Mouse (Mus musculus): ENCODE data around the gene Il1r1. TPM values are rescaled to one million over a fixed set of nuclear protein-coding genes. Genes with fewer than 3 reads are reported as not detected.
A peak's percentile ranks its signal among the peaks of the same experiment; 100 is the strongest.

Gene Il1r1
- polyA plus RNA-seq, 1 experiment from 2014 or later, result 5.0 TPM

DNA sequence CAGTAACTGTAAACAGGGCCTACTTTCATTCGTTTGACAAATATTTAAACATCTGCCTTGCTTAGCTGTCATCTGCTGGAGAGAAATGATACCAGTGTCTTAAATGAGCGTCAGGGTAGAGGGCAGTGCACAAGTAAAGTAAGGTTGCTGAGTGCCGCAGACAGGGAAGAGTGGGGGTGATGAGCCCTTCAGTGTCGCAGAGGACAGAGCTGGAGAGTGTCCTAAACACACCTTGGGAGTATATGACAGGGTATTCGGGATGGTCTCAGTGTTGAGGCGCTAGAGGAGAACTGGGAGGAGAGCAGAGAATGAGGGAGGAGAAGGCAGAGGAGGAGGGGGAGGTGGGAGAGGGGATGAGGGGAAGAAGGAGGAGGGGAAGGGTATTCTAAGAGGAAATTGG is 12.2 kb downstream of the Il1r1 start:
- Histone ChIP-seq H3K36me3 (ENCODE audit: control insufficient read depth, insufficient read depth, low read length) (no peaks in the 10 kb centered on the region), H3K27ac (ENCODE audit: low read length) (peak overlapping the region; percentile 37), H3K4me3 (ENCODE audit: low read length) (no peak overlapping the region), H3K9ac (ENCODE audit: low read depth, low read length) (no peak overlapping the region), H3K27me3 (replicated peaks; ENCODE audit: control insufficient read depth, insufficient read depth, low read length) (no peaks in the 10 kb centered on the region), H3K9me3 (ENCODE audit: control insufficient read depth, low read length) (no peaks in the 10 kb centered on the region), H3K4me2 (ENCODE audit: low read depth, low read length) (no peak overlapping the region), H3K4me1 (ENCODE audit: control insufficient read depth, insufficient read depth, low read length) (peaks cover 18% of the 10 kb centered on the region; the same call in 1 of the 2 replicates)
- ATAC-seq, result no peak
- 36% methylated on average over 6 of the region's 6 CpGs for WGBS

DNA sequence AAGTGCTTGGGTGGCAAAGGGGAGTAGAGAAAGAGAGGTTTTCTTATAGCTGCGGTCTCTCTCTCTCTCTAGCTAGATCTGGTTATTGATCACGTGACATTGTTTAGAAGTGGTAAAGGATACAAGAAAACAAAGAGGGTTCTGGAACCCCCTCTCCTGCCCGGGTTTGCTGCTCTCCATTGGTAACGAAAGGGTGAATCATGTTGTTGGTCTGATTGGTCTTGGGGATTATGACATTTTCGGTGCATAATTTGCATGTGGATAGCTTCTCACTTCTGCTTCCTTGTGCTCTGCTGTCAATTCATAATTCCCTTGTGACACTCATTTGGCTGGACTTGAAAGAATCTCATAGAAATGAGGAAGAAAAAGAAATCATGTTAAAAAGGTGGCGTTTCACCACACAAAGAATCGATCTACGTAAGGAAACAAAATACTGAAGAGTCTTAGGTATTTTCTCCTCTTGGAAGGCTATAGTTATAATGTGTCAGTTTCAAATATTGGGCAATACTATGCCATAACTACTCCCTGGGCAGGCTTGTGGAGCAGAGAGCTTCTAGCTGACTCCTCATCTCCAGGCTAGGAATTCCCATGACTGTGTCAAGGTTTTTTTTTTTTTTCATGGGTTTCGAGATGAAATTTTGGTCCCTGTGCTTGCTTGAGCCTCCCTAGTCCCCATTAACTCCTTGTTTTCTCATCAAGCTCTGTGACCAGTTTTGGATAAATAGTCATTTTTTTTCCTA is 15.6 kb downstream of the Il1r1 start:
- H3K4me1 ChIP-seq (ENCODE audit: control insufficient read depth, insufficient read depth, low read length), result peaks cover 10% of the 10 kb centered on the region; the same call in 1 of the 2 replicates
- no peaks in the 10 kb centered on the region for H3K9me3 ChIP-seq (ENCODE audit: control insufficient read depth, low read length)
- H3K36me3 ChIP-seq (ENCODE audit: control insufficient read depth, insufficient read depth, low read length), result no peaks in the 10 kb centered on the region
- H3K9ac ChIP-seq (ENCODE audit: low read depth, low read length), result no peak overlapping the region
- H3K4me2 ChIP-seq (ENCODE audit: low read depth, low read length), result no peak overlapping the region
- no peak for ATAC-seq
- H3K27me3 ChIP-seq (replicated peaks; ENCODE audit: control insufficient read depth, insufficient read depth, low read length), result no peaks in the 10 kb centered on the region
- no peak overlapping the region for H3K27ac ChIP-seq (ENCODE audit: low read length)
- 88% methylated on average over 9 of the region's 9 CpGs for WGBS
- no peak overlapping the region for H3K4me3 ChIP-seq (ENCODE audit: low read length)

DNA sequence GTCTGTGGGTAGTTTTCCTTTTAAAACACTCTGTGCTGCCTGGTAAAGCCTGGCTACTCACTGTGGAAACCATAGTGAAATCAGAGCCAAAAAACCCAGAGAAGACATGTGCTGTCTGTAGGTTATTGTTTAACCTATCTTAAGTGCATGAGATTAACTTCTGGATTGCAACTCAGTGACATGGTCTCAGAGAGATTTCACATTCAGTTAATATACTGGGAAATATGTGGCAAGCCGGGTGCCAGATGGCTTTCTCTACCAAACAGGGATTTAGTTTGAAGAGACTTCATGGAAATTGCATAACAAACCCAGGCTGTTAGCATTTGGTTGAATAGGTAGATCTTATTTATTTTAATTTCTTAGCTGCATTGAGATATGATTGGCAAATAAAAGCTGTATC is 17.8 kb downstream of the Il1r1 start:
- WGBS, result 36% methylated on average over 1 of the region's 1 CpGs
- no peak for ATAC-seq
- Histone ChIP-seq H3K27me3 (replicated peaks; ENCODE audit: control insufficient read depth, insufficient read depth, low read length) (no peaks in the 10 kb centered on the region), H3K4me2 (ENCODE audit: low read depth, low read length) (no peak overlapping the region), H3K36me3 (ENCODE audit: control insufficient read depth, insufficient read depth, low read length) (no peaks in the 10 kb centered on the region), H3K27ac (ENCODE audit: low read length) (no peak overlapping the region), H3K9ac (ENCODE audit: low read depth, low read length) (no peak overlapping the region), H3K4me1 (ENCODE audit: control insufficient read depth, insufficient read depth, low read length) (no peaks in the 10 kb centered on the region), H3K4me3 (ENCODE audit: low read length) (no peak overlapping the region), H3K9me3 (ENCODE audit: control insufficient read depth, low read length) (no peaks in the 10 kb centered on the region)

DNA sequence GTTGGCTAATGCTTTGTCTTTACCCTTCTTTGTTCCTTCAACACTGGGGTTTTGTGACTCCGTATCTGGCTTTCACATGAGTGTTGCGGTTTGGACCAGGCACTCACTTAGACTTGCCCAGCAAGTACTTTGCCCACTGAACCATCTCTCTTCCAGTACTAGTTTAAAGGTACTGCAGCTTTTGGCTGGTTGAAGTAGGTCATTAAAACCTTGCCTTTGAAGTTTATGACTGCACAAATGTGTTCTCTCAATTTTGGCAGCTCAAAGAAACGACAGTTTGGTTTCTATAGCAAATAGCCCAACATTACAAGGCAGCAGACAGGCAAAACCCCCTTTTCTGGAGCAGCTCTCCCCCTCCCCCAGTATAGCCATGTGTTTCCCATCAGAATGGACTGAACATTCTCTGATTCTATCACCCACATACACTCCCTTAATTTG is 18.7 kb downstream of the Il1r1 start:
- no peak overlapping the region for H3K4me3 ChIP-seq (ENCODE audit: low read length)
- no peaks in the 10 kb centered on the region for H3K36me3 ChIP-seq (ENCODE audit: control insufficient read depth, insufficient read depth, low read length)
- H3K4me2 ChIP-seq (ENCODE audit: low read depth, low read length), result no peak overlapping the region
- H3K27me3 ChIP-seq (replicated peaks; ENCODE audit: control insufficient read depth, insufficient read depth, low read length), result no peaks in the 10 kb centered on the region
- no peaks in the 10 kb centered on the region for H3K4me1 ChIP-seq (ENCODE audit: control insufficient read depth, insufficient read depth, low read length)
- H3K27ac ChIP-seq (ENCODE audit: low read length), result no peak overlapping the region
- no peak for ATAC-seq
- WGBS, result 69% methylated on average over 3 of the region's 3 CpGs
- H3K9me3 ChIP-seq (ENCODE audit: control insufficient read depth, low read length), result no peaks in the 10 kb centered on the region
- no peak overlapping the region for H3K9ac ChIP-seq (ENCODE audit: low read depth, low read length)

DNA sequence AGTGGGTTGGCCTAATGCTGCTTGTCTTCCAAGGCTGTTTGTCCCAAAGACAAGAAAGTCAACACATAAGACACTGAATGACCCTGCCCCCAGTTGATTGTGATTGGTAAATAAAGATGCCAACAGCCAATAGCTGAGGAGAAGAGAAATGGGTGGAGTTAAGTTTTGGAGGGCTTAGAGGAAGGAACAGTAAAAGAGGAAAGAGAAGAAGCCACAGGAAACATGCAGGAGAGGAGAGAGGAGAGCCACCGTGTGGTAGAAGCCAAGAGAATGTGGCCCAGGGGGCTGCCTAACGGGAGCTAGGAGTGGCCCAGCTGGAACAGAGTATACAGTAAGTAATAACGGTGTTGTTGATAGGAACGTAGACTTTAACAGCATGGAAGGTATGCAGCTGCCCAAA is 25.5 kb downstream of the Il1r1 start:
- H3K9ac ChIP-seq (ENCODE audit: low read depth, low read length), result no peak overlapping the region
- no peak overlapping the region for H3K4me3 ChIP-seq (ENCODE audit: low read length)
- H3K4me1 ChIP-seq (ENCODE audit: control insufficient read depth, insufficient read depth, low read length), result no peaks in the 10 kb centered on the region
- H3K9me3 ChIP-seq (ENCODE audit: control insufficient read depth, low read length), result no peaks in the 10 kb centered on the region
- ATAC-seq, result no peak
- WGBS, result 45% methylated on average over 4 of the region's 4 CpGs
- H3K36me3 ChIP-seq (ENCODE audit: control insufficient read depth, insufficient read depth, low read length), result no peaks in the 10 kb centered on the region
- H3K27ac ChIP-seq (ENCODE audit: low read length), result no peak overlapping the region
- no peaks in the 10 kb centered on the region for H3K27me3 ChIP-seq (replicated peaks; ENCODE audit: control insufficient read depth, insufficient read depth, low read length)
- no peak overlapping the region for H3K4me2 ChIP-seq (ENCODE audit: low read depth, low read length)

DNA sequence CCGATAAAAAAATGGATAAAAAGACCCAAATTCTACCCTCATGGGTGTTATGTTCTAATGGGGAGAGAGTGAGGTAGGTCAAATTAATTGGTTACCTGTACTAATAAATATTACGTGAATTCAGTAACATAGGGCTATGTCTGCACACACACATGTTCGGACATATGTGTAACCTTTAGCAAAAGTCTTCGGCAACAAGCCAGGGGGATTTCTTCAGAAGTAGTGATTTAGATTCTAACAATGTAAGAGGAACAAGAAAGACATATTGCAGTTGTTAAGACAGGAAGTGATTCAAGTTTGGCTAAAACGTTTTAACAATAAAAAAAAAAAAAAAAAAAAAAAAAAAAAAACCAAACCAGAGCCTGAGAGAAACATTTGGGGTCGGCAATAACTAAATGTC is 27.6 kb downstream of the Il1r1 start:
- no peaks in the 10 kb centered on the region for H3K27me3 ChIP-seq (replicated peaks; ENCODE audit: control insufficient read depth, insufficient read depth, low read length)
- H3K4me1 ChIP-seq (ENCODE audit: control insufficient read depth, insufficient read depth, low read length), result no peaks in the 10 kb centered on the region
- no peaks in the 10 kb centered on the region for H3K9me3 ChIP-seq (ENCODE audit: control insufficient read depth, low read length)
- no peak overlapping the region for H3K4me3 ChIP-seq (ENCODE audit: low read length)
- no peaks in the 10 kb centered on the region for H3K36me3 ChIP-seq (ENCODE audit: control insufficient read depth, insufficient read depth, low read length)
- H3K4me2 ChIP-seq (ENCODE audit: low read depth, low read length), result no peak overlapping the region
- 81% methylated on average over 6 of the region's 6 CpGs for WGBS
- H3K9ac ChIP-seq (ENCODE audit: low read depth, low read length), result no peak overlapping the region
- no peak overlapping the region for H3K27ac ChIP-seq (ENCODE audit: low read length)
- no peak for ATAC-seq

DNA sequence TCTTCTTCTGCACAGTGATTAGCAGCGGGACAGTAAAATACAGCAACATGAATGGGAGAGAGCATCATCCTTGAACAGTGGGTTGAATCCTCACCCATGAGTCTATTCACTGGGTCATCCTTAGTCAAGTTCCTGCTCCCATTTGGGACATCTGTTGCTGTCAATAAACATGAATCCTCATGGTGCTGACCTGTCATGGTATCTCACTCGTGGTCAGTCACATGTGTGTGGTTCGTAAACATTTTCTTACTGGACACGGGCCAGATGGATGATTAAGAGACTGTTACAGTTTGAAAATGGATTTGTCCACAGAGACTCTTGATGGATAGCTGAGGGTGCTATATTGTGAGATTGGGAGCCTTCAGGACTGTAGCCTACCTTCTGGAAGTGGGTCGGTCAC is 29.1 kb downstream of the Il1r1 start:
- no peak for ATAC-seq
- Histone ChIP-seq H3K4me2 (ENCODE audit: low read depth, low read length) (no peak overlapping the region), H3K9ac (ENCODE audit: low read depth, low read length) (no peak overlapping the region), H3K36me3 (ENCODE audit: control insufficient read depth, insufficient read depth, low read length) (no peaks in the 10 kb centered on the region), H3K27ac (ENCODE audit: low read length) (no peak overlapping the region), H3K4me1 (ENCODE audit: control insufficient read depth, insufficient read depth, low read length) (no peaks in the 10 kb centered on the region), H3K4me3 (ENCODE audit: low read length) (no peak overlapping the region), H3K27me3 (replicated peaks; ENCODE audit: control insufficient read depth, insufficient read depth, low read length) (no peaks in the 10 kb centered on the region), H3K9me3 (ENCODE audit: control insufficient read depth, low read length) (no peaks in the 10 kb centered on the region)
- WGBS, result 65% methylated on average over 5 of the region's 5 CpGs

DNA sequence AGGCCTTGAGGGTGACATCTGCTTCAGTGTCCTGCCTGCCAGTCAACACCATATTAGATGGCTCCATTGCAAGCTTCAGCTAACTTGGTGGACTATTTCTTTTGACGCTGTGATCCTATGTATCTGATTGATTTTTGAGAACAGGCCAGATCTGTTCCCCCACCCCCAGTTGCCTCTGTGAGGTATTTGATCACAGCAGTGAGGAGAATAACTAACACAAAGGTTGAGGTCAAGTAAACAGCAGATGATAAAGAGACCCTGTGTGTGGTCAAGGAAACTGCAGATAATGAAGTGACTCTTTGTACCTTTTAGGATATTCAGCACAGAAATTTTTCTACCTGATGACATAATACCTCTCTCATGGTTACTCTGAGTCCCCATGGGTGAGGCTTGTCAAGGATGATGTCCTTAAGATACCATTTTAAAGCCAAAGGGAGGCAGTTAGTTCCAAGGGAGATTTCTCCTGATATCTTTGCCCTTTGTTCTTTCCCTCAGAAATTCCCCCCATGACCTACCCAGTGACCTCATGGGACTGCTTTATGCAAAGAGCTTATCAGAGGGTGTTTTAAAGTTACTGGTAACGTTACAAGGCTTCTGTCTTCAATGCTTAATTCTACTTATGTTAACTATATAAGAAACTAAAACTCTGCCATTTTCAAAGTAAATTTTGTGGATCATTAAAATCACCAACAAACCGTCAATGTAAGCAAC is 29.6 kb downstream of the Il1r1 start:
- no peaks in the 10 kb centered on the region for H3K4me1 ChIP-seq (ENCODE audit: control insufficient read depth, insufficient read depth, low read length)
- 47% methylated on average over 3 of the region's 3 CpGs for WGBS
- H3K36me3 ChIP-seq (ENCODE audit: control insufficient read depth, insufficient read depth, low read length), result no peaks in the 10 kb centered on the region
- H3K27ac ChIP-seq (ENCODE audit: low read length), result no peak overlapping the region
- no peaks in the 10 kb centered on the region for H3K9me3 ChIP-seq (ENCODE audit: control insufficient read depth, low read length)
- H3K4me3 ChIP-seq (ENCODE audit: low read length), result no peak overlapping the region
- H3K9ac ChIP-seq (ENCODE audit: low read depth, low read length), result no peak overlapping the region
- no peaks in the 10 kb centered on the region for H3K27me3 ChIP-seq (replicated peaks; ENCODE audit: control insufficient read depth, insufficient read depth, low read length)
- ATAC-seq, result no peak
- H3K4me2 ChIP-seq (ENCODE audit: low read depth, low read length), result no peak overlapping the region

DNA sequence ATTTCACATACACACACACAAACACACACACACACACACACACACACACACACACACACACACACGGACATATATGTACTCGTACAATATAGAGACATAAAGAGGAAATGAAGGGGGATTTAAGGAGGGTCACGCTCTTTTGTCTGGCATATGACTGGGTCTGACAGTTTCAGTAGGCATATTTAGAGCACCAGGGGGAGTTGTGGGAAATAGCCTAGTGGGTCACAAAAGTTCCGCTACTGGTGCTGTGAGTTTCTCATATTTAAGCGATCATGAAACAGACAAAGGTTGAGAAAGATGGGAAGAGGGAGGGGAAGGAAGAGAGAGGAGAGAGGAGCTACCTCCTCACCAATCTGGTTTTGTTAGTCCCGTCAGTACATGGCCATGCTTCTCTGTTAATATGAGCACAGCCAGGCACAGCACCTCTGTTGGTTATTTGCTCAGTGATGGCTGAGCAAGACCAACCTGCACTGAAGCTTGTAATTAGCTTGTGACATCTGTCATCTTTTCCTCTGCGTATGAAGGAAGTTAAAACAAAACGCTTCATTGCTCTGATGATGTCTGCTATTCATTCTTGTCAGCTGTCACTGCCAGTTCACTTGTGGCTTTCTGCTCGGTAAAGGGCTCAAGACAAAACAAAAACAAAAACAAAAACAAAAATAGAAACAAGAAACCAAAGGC is 37.7 kb downstream of the Il1r1 start:
- Histone ChIP-seq H3K4me3 (ENCODE audit: low read length) (no peak overlapping the region), H3K4me2 (ENCODE audit: low read depth, low read length) (no peak overlapping the region), H3K9ac (ENCODE audit: low read depth, low read length) (no peak overlapping the region), H3K4me1 (ENCODE audit: control insufficient read depth, insufficient read depth, low read length) (peaks cover 8% of the 10 kb centered on the region; the same call in 1 of the 2 replicates), H3K36me3 (ENCODE audit: control insufficient read depth, insufficient read depth, low read length) (no peaks in the 10 kb centered on the region), H3K9me3 (ENCODE audit: control insufficient read depth, low read length) (no peaks in the 10 kb centered on the region), H3K27ac (ENCODE audit: low read length) (no peak overlapping the region), H3K27me3 (replicated peaks; ENCODE audit: control insufficient read depth, insufficient read depth, low read length) (no peaks in the 10 kb centered on the region)
- ATAC-seq, result no peak
- 71% methylated on average over 9 of the region's 9 CpGs for WGBS
